Mouse (Mus musculus) erythroid progenitor cell, adult 5-6 weeks (primary cell): ENCODE results near the gene Ostm1. TPM values are rescaled to one million over a fixed set of nuclear protein-coding genes. Genes with fewer than 3 reads are reported as not detected.

Experiments used
- ATAC-seq: replicated peaks from 2 replicates; pipeline ENCODE4 v1.8.0; 2016; ENCODE audit warnings: moderate number of reproducible peaks, mild to moderate bottlenecking, moderate TSS enrichment, inconsistent platforms; ENCODE audit not compliant: poor library complexity, low FRiP score, severe bottlenecking
- total RNA-seq, 2 experiments: library from RNA; stranded (forward) in 1 of 2; stranded (reverse) in 1 of 2; fragments of 150-400 nt in 1 of 2; fragments of 186-747, 209-891 nt in 1 of 2; gene quantifications; 2 replicates each; pipeline versions ENCODE4 v1.2.3 to v1.2.4; 2015 to 2017; ENCODE audit warnings: low replicate concordance in 2 of 2

The Ostm1 gene
- total RNA-seq (2015; ENCODE audit: low replicate concordance) (7.9 and 15.5 TPM in 2 replicates), total RNA-seq (2017; ENCODE audit: low replicate concordance) (18.5 and 22.8 TPM in 2 replicates)

DNA sequence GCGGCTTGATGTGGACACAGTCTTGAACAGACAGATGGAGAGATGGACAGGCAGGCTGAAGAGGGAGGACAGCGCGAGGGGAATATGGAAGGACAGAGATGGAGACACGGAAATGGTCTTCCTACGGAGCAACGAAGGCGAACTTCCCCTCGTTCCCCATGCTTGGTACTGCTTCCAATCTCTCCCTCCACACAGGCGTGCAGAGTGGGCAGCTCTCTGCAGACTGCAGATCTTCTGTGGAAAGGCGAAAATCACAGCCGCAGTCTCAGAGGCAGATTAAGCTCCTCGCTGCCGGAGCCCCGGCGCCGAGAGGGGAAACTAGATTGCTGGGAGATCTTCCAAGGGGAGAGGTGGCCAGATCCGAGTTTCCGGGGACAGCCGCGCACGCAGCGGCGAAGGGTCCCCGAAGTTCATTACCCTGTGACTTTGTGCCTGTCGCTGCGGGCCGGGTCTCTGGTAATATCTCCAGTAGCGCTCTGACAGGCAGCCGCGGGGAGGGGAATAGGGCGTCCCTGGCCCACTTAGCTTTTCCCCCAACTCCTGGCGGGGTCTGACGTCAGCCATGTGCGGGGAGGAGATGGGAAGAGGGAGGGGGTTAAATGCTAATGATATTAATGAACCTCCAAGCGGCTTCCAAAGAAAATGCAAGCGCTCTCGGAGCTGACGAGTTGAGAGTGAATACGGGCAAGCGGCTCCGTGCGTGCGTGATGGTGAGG lies at the start of gene Ostm1, which contains the start of gene Nr2e1:
Gene Ostm1, plus strand, starts transcription at position 666 of the 716 bp plus-strand sequence.
Gene Nr2e1, minus strand, starts transcription at position 476 of the 716 bp plus-strand sequence.
- no peak for ATAC-seq

DNA sequence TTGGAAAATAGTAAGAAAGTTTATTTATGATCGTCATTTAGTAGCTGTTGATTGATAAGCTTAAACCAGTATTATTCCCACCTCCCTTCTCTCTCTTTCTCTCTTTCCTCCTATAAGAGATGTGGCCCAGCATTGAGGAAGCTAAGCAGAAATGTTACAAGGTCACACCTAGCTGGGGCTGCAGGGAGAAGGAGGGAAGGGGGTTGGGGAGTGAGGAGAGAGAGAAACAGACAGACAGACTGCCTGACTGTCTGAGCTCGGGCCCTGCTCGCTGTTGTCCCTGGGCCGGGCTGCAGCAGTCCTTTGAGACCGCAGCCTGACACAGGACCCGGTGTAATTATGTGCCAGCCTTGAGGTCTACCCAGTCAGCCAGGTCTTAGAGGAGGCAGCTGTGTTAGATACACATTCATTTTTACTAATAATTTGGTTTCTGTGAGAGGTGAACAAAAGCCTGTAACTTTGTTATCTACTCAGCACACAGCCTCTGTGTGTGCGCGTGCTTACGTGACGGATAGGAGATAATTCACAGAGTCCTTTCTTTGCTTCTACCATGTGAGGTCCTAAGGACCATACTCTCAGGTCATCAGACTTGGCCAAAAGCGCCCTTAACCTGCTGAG lies 49.7 kb upstream of the Ostm1 start:
- ATAC-seq, result peak; percentile 77

DNA sequence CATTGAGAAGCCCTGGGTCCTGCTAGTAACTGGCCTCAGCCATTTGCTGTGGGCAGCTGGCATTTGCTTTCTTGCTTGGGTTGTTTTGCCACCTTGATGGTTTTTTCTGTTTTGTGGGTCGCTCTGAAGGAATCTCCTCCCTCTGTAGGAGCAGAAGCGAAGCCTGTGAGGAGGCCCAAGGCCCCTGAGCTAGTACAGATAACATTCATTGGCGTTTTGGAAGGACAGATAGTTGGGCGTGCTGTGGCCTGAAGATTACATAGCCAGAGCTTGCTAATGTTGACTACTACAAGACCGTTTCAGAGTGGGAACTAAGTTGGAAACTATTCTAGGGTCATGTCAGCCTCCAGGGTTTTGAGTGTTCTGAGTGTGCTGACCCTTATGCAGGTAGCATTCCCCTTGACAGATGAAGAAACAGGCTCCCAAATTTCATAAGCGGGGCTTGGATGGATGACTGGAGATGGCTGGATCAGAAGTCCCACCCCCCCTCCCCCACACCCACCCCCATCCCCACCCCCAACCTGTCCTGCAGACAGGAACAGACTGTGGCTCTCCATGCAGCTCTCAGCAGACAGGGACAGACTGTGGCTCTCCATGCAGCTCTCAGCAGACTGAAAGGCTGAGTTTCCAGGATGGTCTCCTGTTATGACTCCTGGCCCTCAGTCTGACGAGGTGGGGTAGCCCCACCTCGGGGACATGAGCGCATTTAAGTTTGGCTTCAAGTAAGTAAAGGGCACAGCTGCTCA lies 45.9 kb upstream of the Ostm1 start:
- peak; percentile 89 for ATAC-seq

DNA sequence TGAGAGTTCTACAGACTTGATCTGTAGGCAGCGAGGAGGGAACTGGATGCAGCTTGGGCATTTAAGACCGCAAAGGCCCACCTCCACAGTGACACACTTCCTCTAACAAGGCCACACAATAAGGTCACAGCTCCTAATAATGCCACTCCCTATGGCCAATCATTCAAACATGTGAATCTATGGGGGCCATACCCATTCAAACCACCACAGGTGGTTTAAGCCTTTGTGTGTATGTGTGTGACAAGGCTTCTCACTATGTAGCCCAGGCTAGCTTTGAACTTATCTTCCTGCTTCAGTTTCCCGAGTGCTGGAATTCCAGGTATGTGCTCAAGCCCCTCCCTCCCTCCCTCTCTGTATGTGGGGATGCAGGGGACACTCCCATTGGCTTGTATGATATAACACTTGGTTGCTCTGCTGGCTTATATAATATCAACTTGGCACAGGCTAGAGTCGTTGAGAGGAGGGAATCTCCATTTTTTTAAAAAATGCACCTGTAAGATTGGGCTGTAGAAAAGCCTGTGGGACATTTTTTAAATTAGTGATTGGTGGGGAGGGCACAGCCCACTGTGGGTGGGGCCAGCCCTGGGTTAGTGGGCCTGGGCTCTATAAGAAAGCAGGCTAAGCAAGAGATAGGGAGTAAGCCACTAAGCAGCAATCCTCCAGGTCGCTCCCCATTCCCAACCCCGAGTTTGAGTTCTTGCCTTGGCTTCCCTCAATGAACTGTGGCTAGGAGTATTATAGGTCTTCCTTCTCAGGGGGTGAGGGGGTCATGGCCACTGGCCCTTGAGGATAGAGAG lies 37.7 kb upstream of the Ostm1 start:
- no peak for ATAC-seq

DNA sequence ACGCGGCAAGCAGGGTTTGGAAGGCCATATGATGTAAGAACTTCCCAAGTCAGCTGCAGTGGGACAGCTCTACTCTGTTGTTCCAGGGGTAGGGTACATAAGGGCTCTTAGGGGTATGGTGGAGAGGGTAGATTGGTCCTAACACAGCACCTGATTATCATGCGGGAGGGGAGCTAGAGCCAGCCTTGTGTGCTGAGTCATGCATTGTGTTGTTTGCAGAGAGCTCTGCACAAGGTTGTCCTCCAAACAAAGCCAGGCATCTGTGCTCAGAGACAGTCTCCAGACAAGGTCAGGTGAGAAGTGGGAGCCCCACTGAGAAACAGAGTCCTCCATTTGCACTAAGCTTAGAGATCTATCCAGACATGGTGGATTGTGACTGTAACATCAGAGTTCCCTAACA lies 37.1 kb upstream of the Ostm1 start:
- peak; percentile 47; the same call in 1 of the 2 replicates for ATAC-seq

DNA sequence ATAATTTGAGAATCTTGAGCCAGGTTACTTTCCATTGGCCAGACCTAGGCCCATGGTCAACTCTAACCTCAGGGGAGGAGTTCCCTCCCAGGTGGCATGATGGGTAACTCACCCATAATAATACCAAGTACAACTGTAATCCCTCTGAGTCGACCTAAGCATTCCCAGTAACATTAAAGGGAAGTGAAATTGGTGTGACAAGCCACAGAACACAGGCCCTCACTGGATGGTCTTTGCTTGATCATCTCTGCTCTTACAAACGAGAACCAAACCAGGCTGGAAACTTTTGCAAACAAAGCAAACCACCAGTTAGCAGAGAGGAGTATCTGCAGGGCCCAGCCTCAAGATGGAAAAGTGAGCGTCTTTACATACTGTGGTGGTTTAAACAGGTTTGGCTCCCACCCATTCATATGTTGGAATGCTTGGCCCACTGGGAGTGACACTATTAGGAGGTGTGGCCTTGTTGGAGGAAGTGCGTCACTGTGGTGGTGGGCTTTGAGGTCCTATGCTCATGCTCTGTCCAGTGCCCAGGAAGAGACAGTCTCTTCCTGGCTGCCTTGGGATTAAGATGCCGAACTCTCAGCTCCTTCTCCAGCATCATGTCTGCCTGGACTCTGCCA lies 23.9 kb upstream of the Ostm1 start:
- no peak for ATAC-seq

DNA sequence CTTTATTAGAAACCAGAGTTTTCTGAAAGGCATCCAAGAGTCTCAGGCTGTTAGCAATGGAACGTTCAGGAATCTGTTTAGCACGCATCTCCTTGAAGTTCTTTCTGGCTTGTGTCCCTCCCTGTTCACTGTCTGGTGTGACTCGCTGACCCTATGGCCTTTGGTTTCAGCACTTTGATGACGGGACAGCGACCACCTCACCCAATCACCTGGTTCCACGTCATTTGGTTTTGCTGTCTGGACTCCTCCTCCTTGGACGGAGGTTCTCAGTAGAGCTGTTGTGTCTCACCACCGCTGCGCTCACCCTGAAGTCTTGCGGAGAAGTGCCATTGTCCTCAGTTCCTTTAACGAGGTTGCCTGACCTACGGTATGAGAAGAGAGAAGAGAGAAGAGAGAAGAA lies 21.4 kb upstream of the Ostm1 start:
- no peak for ATAC-seq

DNA sequence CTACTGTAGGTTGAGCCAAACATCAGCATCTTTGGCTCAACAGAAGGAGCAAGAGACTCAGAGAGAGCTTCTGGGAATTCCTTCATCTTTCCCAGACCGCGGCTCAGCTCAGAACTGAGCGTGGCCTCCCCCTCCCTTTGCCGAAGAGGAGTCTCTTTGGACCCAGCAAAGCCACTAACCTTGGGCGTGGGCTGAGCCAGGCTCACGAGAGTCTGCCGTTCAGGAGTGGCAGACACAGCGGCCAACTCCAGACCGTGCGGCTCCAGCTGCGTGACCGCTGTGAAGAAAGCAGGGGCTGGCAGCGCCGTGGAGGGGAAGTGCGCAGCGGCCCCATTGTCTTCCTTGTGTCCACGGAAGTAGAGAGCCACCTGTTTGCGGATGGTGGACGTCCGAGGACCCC lies 11.1 kb upstream of the Ostm1 start:
- ATAC-seq, result 0 out of 2 replicates have a peak, but pooled peaks have one; percentile 49

DNA sequence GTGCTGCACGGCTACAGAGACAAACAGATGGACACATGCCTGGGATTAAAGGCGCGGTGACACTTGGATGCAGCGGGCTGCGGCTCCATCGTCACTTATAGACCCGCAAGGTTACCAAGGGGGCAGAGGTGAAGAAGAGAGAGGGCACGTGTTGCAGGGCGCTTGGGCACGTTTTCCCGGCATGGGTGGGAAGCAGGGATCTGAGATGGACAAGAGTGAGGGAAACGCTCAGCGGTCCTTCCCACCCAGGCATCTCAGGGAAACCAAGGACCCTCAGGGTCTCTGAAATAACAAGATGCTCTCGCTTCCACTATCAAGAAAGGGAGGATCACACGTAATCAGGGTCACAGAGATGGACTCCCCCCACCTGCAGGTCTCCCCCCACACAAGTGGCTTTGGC lies 10.7 kb upstream of the Ostm1 start:
- ATAC-seq, result no peak

DNA sequence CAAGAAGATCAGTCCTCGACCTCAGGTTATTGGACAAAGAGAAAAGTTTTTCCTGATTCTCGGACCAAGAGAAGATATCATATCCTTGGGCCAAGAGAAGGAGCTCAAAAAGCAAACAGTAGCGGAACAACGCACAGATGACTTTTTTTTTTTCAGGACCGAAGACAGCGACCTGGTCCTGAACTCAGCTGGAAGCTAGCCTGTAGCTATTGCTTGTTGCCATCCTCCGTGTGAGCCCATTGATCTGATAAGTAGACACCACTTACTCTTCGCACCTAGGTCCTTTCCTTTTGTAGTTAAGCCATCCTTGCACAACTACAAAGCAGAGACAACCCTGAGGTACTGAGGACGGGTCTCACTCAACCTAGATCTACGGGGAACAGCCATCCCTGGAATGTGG lies 9.0 kb upstream of the Ostm1 start:
- ATAC-seq, result no peak

DNA sequence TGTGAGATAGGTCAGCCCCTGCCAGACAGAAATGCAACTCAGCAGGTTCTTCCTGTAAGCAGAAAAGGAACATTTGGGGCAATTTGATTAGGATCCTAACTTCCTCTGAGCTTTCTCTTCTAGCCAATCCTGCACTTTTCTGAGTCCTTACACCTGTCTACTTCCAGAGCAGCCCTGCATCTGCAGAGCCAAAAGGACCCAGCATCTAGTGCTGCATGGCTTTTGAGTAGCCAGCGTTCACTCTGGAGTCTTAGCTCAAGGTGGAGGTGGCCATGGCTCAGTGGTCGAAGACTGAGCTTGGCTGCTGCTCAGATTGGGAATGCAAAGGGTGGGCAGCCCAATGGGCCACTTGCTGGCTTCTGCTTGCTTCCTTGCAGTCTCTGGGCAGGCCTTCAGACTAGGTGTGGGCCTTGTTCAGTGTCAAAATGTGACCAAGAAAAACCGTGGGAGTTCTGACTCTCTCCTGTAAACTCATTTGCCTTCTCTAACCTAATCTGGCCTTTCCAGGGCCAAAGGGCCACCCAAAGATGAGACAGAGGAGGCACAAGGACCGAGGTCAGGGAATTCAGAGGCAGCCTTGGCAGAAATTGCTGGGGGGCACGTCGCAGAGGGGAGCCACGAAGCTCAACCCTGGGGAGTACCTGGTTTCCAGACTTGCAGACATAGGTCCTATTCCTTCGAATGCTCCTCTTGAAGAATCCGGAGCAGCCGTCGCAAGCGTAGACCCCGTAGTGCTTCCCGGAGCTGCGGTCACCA lies 5.9 kb upstream of the Ostm1 start:
- no peak for ATAC-seq

DNA sequence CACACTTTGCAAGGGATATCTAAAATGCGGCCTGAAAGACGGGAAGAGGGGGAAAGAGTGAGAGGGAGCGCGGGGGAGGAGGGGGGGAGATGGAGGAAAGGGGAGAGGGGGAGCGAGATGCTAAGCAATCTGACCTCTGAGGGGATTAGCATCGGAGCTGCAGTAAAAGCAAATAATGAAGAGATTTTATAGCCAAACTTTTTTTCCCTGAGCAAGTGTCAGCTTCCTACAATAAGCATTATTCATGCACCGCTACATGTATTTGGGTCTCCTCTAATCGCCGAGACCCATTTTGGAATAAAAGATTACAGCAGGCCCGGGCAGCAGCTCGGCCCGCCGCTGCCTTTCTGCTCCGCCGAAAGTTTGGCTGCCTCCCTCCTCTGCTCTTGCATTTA lies 5.3 kb upstream of the Ostm1 start:
- no peak for ATAC-seq

DNA sequence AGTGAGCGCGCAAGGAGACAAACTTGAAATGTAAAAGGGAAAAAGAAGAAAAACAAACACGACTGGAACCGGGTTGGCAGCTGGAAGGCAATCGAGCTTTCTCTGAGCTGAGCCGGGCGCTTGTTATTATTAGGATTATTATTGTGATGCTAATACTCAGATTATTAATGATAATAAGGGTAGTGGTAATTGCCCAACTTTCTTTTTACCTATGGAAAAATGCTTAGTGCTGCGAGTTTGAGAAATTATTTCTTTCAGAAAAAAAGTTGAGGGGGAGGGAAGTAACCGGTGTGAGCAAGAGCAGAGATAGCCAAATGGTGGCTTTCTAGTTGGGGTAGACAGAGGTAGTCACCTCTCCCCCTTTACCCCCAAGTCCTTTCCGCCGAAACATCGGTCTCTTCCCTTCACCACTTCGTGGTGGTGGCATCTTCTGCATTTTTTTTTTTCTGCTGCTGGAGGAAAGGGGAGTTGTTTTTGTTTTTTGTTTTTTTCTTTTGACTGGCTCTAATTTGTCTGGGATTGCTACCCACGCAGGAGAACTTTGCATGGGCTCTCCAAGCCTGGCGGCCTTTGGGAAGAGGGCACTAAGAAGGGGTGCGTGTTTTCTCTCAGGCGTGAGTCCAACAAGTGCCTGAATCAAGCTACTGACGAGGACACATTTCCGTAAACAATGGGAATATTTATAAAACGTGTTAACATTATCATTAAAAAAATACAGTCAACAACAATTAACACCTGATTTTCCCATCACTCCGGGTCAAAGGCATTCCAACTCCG lies 4.7 kb upstream of the Ostm1 start:
- no peak for ATAC-seq

DNA sequence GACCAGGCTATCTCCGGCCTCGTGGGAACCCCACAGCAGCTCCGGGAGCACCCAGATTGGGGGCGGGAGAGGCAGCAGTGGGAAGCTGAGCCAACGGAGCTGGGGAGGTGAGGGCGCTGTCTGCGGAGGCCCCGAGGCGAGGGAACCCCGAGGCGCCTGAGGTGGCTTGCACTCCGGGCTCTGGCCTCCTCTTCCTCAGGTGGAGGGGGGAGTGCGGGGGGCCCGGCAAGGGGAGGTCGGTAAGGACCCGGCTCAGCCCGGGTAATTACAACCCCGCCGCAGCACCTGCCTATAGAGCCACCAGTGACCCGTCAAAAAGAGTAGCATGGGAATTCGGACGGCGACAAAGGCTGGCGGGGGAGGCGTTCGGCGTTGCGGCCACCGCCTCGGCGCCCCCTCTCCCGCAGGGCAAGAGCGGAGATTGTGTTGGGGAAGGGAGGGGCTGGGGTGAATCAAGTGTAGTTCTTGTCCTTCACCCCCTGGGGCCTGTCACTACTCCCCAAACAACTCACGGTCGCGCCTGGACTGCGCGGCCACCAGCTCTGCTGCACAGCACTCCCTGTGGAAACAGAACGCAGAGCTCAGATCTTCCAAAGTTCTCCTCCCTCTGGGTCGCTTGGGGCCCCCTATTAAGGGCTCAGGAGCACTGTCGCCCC lies 4.0 kb upstream of the Ostm1 start:
- no peak for ATAC-seq

DNA sequence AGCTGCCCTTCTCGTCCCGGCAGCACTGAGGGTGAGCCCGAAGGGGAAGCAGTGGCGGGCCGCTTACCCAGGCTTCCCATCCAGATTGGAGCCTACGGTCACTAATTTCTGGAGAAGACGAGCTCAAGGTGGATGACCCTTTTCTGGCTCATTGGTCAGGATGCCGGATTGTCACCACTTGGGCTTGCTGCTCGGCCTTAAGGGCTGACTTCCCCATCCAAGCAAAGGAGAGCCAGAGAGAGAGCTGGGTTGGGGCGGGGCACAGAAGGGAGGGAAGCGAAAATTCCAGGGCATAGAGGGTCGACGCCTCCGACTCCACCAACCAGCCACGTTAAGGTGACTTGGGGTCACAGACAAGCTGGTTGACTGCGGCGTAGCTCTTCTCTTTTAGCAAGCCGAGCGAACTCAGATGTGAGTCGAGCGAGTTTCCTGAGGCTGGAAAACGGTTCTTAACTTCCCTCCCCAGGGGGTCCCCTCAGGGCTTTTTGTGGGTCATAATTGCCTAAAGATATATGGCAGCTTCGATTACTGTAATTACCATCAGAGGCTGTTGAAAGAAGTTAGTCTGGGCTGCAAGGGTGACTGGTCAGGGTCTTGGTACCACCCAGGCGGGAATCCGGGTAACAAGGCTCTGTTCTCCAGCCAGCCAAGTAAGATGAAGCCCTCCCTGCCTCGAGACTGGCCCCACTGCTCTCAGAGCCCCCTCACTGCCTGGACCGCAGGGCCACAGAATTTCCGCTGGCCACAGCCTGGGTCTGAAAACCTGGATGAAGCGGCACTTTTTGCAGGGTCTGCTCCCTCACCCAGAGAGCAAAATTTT lies 3.3 kb upstream of the Ostm1 start:
- ATAC-seq, result no peak

DNA sequence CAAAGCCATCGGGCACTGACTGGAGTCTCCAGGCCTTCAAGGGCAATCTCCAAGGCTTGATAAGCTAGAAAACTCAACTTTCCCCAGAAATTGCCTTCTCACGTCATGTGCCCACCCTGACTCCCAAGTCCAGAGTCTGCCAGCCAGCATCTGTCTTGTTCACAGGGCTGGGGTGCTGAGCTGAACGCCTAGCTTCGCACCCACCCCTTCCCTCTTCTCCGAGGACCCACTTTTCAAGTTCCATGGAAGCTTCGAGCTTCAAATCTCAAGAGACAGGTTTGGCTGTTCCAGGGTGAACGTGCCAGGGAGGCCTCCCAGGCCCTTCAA lies 2.7 kb upstream of the Ostm1 start:
- ATAC-seq, result no peak
